Mouse (Mus musculus) liver, embryonic 15.5 days (tissue): ENCODE measurements around the gene Strbp. TPM values are rescaled to one million over a fixed set of nuclear protein-coding genes. Genes with fewer than 3 reads are reported as not detected.

Experiments used
- ATAC-seq: fragments of 200-750 bp; cut with Nextera tagmentation; 2 replicates; pipeline ENCODE4 v1.8.0; 2017; ENCODE audit warnings: moderate number of reproducible peaks, mild to moderate bottlenecking, moderate library complexity; ENCODE audit not compliant: insufficient read depth
- H3K27ac ChIP-seq: fragments of 300-500 bp; sonication (generic); replicated peaks from 2 replicates; pipeline ENCODE4 v1.5.1; 2015; ENCODE audit warnings: mild to moderate bottlenecking, inconsistent platforms
- H3K27me3 ChIP-seq: fragments of 300-500 bp; sonication (generic); 2 replicates; pipeline ENCODE4 v1.6.1; 2015; ENCODE audit warnings: mild to moderate bottlenecking, inconsistent platforms
- H3K36me3 ChIP-seq: fragments of 300-500 bp; sonication (generic); replicated peaks from 2 replicates; pipeline ENCODE4 v1.6.1; 2015; ENCODE audit warnings: moderate library complexity, mild to moderate bottlenecking, inconsistent platforms
- H3K4me1 ChIP-seq: fragments of 300-500 bp; sonication (generic); replicated peaks from 2 replicates; pipeline ENCODE4 v1.6.1; 2015; ENCODE audit warnings: inconsistent platforms
- H3K4me2 ChIP-seq: fragments of 300-500 bp; sonication (generic); 2 replicates; pipeline ENCODE4 v1.6.1; 2015; ENCODE audit warnings: moderate library complexity, mild to moderate bottlenecking, inconsistent platforms
- H3K4me3 ChIP-seq: fragments of 300-500 bp; sonication (generic); replicated peaks from 2 replicates; pipeline ENCODE4 v1.5.1; 2015; ENCODE audit warnings: mild to moderate bottlenecking, inconsistent platforms
- H3K9ac ChIP-seq: fragments of 300-500 bp; sonication (generic); 2 replicates; pipeline ENCODE4 v1.6.1; 2015; ENCODE audit warnings: moderate library complexity, mild to moderate bottlenecking, inconsistent platforms
- H3K9me3 ChIP-seq: fragments of 300-500 bp; sonication (generic); replicated peaks from 2 replicates; pipeline ENCODE4 v1.6.1; 2016; ENCODE audit warnings: inconsistent platforms
- WGBS: fragments of 180-500 bp; shearing (Covaris S2); methylation state at CpG from one replicate; pipeline ENCODE4 v1.1.7; 2015; ENCODE audit warnings: mixed read lengths; ENCODE audit not compliant: insufficient replicate concordance; 5-methylcytosine and 5-hydroxymethylcytosine counted together
- microRNA-seq: library from miRNA; unstranded; fragments of <30 nt; microRNA quantifications from one replicate; pipeline ENCODE4, GENCODE M21; 2016
- polyA plus RNA-seq: library from polyadenylated mRNA; unstranded; fragments of >200 nt; fragmentation: Nextera tagmentation; extraction: Ambion mirVana; gene quantifications from 2 replicates; pipeline ENCODE4 v1.2.1, GENCODE M21; 2015

Strbp gene
- polyA plus RNA-seq, 1 experiment from 2014 or later: 11.3 TPM

DNA sequence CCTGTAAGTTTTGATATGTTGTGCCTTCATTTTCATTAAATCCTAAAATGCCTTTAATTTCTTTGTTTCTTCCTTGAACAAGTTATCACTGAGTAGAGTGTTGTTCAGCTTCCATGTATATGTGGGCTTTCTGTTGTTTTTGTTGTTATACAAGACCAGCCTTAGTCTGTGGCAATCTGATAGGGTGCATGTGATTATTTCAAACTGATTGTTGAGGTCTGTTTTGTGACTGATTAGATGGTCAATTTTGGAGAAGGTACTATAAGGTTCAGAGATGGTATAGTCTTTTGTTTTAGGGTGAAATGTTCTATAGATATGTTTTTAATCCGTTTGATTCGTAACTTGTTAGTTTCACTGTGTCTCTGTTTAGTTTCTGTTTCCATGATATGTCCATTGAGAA, 223.6 kb downstream of the Strbp start:
- Histone ChIP-seq H3K36me3 (peaks cover 36% of the 10 kb centered on the region), H3K9ac (no peak overlapping the region), H3K27me3 (no peaks in the 10 kb centered on the region), H3K4me3 (no peak overlapping the region), H3K9me3 (no peaks in the 10 kb centered on the region), H3K4me2 (0 out of 2 replicates have a peak overlapping the region, but pooled peaks have one; percentile 10), H3K4me1 (peaks cover 6% of the 10 kb centered on the region; the same call in 1 of the 2 replicates), H3K27ac (no peak overlapping the region)
- WGBS: 51% methylated on average over 2 of the region's 2 CpGs
- ATAC-seq: peak; percentile 58

GRCm38 (mm10) chr2:37479559-37479958, 224.1 kb downstream of the Strbp start:
- Histone ChIP-seq H3K4me2 (no peak overlapping the region), H3K9me3 (no peaks in the 10 kb centered on the region), H3K27me3 (no peaks in the 10 kb centered on the region), H3K9ac (no peak overlapping the region), H3K36me3 (peaks cover 36% of the 10 kb centered on the region), H3K4me3 (no peak overlapping the region), H3K4me1 (peaks cover 6% of the 10 kb centered on the region; the same call in 1 of the 2 replicates), H3K27ac (no peak overlapping the region)
- no peak for ATAC-seq

DNA sequence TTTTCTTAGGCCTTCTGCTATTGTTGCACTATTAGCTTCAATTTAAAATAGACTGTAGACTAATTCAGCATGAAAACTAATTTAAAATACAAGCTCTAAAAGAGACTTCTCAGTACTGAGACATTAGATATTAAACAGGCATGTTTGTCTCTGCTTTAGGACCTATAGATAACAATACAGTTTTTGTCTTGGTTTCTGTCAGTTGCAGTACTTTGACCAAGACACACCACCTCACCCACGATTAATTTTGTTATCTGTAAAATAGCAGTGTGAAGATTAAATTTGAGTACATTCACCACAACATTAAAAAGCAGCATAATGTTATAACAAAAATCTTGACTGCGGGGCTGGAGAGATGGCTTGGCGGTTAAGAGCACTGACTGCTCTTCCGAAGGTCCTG, 237.4 kb downstream of the Strbp start:
- 61% methylated on average over 4 of the region's 4 CpGs for WGBS

DNA sequence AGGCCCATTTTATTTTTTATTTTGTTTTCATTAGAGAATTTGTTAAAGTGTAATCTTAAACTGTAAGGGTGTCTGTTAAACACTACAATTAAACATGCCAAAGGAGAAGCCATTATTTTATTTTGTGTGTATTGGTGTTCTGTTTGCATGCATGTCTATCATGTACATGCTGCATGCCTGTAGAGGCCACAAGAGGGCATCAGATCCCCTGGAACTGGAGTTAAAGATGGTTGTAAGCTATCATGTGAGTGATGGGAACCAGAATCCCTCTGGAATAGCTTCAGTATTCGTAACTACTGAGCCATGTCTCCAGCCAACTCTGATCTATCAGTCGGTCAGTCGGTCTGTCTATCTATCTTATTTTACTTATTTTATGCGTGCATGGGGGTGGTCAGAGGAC, 243.0 kb downstream of the Strbp start:
- no peaks in the 10 kb centered on the region for H3K9me3 ChIP-seq
- no peak overlapping the region for H3K27ac ChIP-seq
- 80% methylated on average over 4 of the region's 4 CpGs for WGBS
- peaks cover 2% of the 10 kb centered on the region; the same call in 1 of the 2 replicates for H3K4me1 ChIP-seq
- no peak overlapping the region for H3K4me2 ChIP-seq
- H3K36me3 ChIP-seq: 0 out of 2 replicates have a peak, but pooled peaks cover 2% of the 10 kb centered on the region
- H3K9ac ChIP-seq: no peak overlapping the region
- no peaks in the 10 kb centered on the region for H3K27me3 ChIP-seq
- no peak overlapping the region for H3K4me3 ChIP-seq
- no peak for ATAC-seq

More for the DNA sequence above, 237.4 kb downstream of the Strbp start:
- no peak overlapping the region for H3K4me2 ChIP-seq
- peaks cover 13% of the 10 kb centered on the region; the same call in 1 of the 2 replicates for H3K36me3 ChIP-seq
- no peak for ATAC-seq
- no peaks in the 10 kb centered on the region for H3K27me3 ChIP-seq
- no peaks in the 10 kb centered on the region for H3K9me3 ChIP-seq
- H3K27ac ChIP-seq: no peak overlapping the region
- 0 out of 2 replicates have a peak, but pooled peaks cover 2% of the 10 kb centered on the region for H3K4me1 ChIP-seq
- H3K4me3 ChIP-seq: no peak overlapping the region
- H3K9ac ChIP-seq: no peak overlapping the region

GRCm38 (mm10) chr2:37452376-37452760, 251.3 kb downstream of the Strbp start:
- WGBS: under 1% methylated on average over 24 of the region's 24 CpGs

DNA sequence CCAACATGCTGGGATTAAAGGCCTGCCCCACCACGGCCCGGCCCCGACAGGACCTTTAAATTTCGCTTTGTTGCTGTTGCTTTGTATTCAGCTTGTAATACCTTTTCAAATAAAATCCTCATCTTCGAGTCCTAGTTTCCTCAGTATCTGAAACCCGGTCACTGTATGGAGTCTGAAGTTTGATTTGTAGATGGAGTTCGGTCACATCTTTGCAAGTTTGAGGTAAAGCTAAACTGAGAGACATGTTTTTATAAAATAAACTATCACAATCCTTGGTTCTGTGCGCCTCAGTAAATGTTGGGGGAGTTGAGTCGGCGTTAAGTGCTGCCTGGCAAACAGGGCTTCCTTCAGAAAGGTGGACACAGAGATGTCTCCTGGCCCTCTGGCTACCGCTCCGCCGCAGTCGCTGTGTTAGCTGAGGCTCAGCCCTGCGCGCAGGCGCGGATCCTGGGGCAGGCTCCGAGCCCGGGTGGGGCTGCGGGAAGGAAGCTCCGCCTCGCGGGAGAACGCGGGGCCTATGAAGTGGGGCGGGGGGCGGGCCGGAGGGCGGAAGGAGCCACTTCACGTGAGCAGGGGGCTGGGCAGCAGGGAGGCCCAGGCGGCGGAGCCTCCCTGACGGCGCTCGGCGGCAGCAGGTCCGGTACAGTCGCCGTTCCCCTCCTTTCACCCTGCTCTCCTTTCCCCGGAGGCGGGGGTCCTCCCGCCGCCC, 251.8 kb downstream of the Strbp start:
- Histone ChIP-seq H3K4me1 (peaks cover 28% of the 10 kb centered on the region), H3K9ac (peak overlapping the region; percentile 85), H3K27ac (peak overlapping the region; percentile 74), H3K9me3 (no peaks in the 10 kb centered on the region), H3K4me2 (peak overlapping the region; percentile 87), H3K36me3 (no peaks in the 10 kb centered on the region), H3K27me3 (no peaks in the 10 kb centered on the region), H3K4me3 (peak overlapping the region; percentile 85)
- 6% methylated on average over 44 of the region's 44 CpGs for WGBS
- peak; percentile 99 for ATAC-seq

More at GRCm38 (mm10) chr2:37452376-37452760, 251.3 kb downstream of the Strbp start:
- Histone ChIP-seq H3K4me2 (peak overlapping the region; percentile 87), H3K4me1 (peaks cover 28% of the 10 kb centered on the region), H3K36me3 (no peaks in the 10 kb centered on the region), H3K27me3 (no peaks in the 10 kb centered on the region), H3K9ac (peak overlapping the region; percentile 85), H3K4me3 (peak overlapping the region; percentile 85), H3K9me3 (no peaks in the 10 kb centered on the region), H3K27ac (peak overlapping the region; percentile 73)
- ATAC-seq: peak; percentile 62

DNA sequence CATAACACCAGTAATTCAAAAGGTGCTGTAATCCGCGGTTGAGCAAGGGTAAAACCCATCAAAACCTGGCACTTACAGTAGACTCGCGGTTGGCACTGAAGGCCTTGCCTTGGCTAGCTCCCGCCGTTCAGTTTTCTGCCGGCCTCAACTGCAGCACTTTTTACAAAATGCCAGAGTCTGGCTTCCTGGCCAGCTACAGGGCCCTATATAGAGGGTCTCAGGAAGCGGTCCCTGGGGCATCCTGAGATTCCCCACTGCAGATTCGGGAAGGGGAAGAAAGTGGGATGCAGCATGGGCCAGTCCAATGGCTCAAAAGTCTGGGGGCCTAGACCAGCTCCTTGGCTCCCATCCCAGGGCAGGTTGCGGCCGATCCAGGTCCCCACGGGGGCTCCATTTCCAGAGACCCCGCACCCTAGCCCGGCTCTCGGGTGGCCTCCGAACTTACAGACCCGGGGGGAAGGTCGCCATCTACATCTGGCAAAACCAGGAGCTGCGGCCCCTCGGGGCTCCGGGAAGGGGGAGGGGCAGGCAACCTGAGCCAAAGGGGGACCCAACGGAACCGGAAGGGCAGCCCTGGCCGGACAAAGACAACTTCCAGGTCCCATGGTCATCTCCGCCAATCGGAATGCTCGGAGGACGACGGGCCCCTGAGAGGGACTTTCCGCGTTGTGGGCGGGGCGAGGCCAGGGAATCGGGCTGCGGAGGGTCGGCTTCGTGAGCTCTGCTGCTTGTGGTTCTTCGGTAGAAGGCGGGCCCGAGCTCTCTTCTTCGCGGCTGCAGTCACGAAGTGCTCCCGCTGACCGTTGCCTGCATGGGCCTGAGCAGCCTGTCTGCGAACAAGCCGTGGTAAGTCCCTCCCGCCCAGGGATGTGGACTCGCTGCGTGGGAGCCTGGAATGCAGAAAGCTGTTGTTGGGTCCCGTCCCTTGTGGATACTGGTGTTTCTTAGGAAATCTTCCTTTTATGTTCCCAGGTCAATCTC, 260.8 kb downstream of the Strbp start, which contains the start of the genes Zbtb26, Zbtb6 and Rabgap1:
Gene Zbtb26 (minus strand): TSS at position 525 of the 981 bp plus-strand sequence.
Gene Zbtb6 (minus strand): TSS at position 561 of the 981 bp plus-strand sequence.
Gene Rabgap1 (plus strand): TSS at position 669 of the 981 bp plus-strand sequence.
- peak within 1 kb of the TSS; percentile 85 for H3K4me2 ChIP-seq

More for the DNA sequence above, 260.8 kb downstream of the Strbp start, which contains the start of the genes Zbtb26, Zbtb6 and Rabgap1:
- Histone ChIP-seq H3K9ac (peak within 1 kb of the TSS; percentile 79), H3K9me3 (no peaks in the 10 kb centered on the region), H3K27me3 (no peaks in the 10 kb centered on the region), H3K27ac (peak within 1 kb of the TSS; percentile 93), H3K4me3 (peak within 1 kb of the TSS; percentile 74), H3K36me3 (no peaks in the 10 kb centered on the region), H3K4me1 (peaks cover 29% of the 10 kb centered on the region)
- peak; percentile 99 for ATAC-seq
- WGBS: under 1% methylated on average over 51 of the region's 51 CpGs

Small RNAs within 50 kb of the gene (microRNA-seq; reads per million reads assigned to microRNA genes)
- gene Mir5128: 1.5 reads per million

Other genes starting within 250 kb of the Strbp start
- 0.08 and 0.13 TPM in 2 replicates for gene Gpr21, start 187.5 kb downstream of the Strbp start, polyA plus RNA-seq
- 0.13 and 0.32 TPM in 2 replicates for gene Crb2, start 72.4 kb upstream of the Strbp start, polyA plus RNA-seq